Mouse (Mus musculus): Measurements from ENCODE around the gene Olfr31. TPM values are rescaled to one million over a fixed set of nuclear protein-coding genes. Genes with fewer than 3 reads are reported as not detected.

The Olfr31 gene
- total RNA-seq (2021): not detected
- long read RNA-seq: 0 reads

- DNase-seq (ENCODE audit: low spot score in 2 of 2): no peak
These were observed at the start of gene Olfr31 for GRCm38 (mm10) chr14:14322528-14322927. TSS of gene Olfr31 (plus strand) at chr14:14322828.

GRCm38 (mm10) chr14:14294426-14294825, 28.2 kb upstream of the Olfr31 start:
- peak in 1 of 2 experiments; percentile 18 for DNase-seq (ENCODE audit: low spot score in 2 of 2)

- DNase-seq (ENCODE audit: low spot score in 2 of 2): no peak
These were observed 13.7 kb upstream of the Olfr31 start for GRCm38 (mm10) chr14:14308938-14309337.

GRCm38 (mm10) chr14:14309416-14309815, 13.2 kb upstream of the Olfr31 start:
- DNase-seq (ENCODE audit: low spot score in 2 of 2): no peak

- peak; percentile 69 to 83 for DNase-seq (ENCODE audit: low spot score in 2 of 2)
These were observed 22.7 kb downstream of the Olfr31 start for GRCm38 (mm10) chr14:14345113-14345871.

- peak; percentile 65 to 77 for DNase-seq (ENCODE audit: low spot score in 2 of 2)
These were observed 23.6 kb downstream of the Olfr31 start, which contains the start of gene Il3ra for GRCm38 (mm10) chr14:14345948-14346812. TSS of gene Il3ra (plus strand) at chr14:14346275.

- DNase-seq (ENCODE audit: low spot score in 2 of 2): peak in 1 of 2 experiments; percentile 2
These were observed 24.1 kb downstream of the Olfr31 start for GRCm38 (mm10) chr14:14346813-14347100.

- peak; percentile 35 to 41 for DNase-seq (ENCODE audit: low spot score in 2 of 2)
These were observed 24.7 kb downstream of the Olfr31 start for GRCm38 (mm10) chr14:14347151-14347835.

GRCm38 (mm10) chr14:14347836-14348621, 25.4 kb downstream of the Olfr31 start:
- peak; percentile 39 to 60 for DNase-seq (ENCODE audit: low spot score in 2 of 2)

GRCm38 (mm10) chr14:14348674-14349401, 26.2 kb downstream of the Olfr31 start:
- peak in 1 of 2 experiments; percentile 3 for DNase-seq (ENCODE audit: low spot score in 2 of 2)

- DNase-seq (ENCODE audit: low spot score in 2 of 2): peak in 1 of 2 experiments; percentile 2
These were observed 27.0 kb downstream of the Olfr31 start for GRCm38 (mm10) chr14:14349485-14350262.

GRCm38 (mm10) chr14:14350263-14351147, 27.9 kb downstream of the Olfr31 start:
- DNase-seq (ENCODE audit: low spot score in 2 of 2): no peak

GRCm38 (mm10) chr14:14351148-14351455, 28.5 kb downstream of the Olfr31 start:
- no peak for DNase-seq (ENCODE audit: low spot score in 2 of 2)

GRCm38 (mm10) chr14:14351721-14352590, 29.3 kb downstream of the Olfr31 start:
- peak; percentile 5 to 24 for DNase-seq (ENCODE audit: low spot score in 2 of 2)

GRCm38 (mm10) chr14:14352606-14353005, 30.0 kb downstream of the Olfr31 start:
- no peak for DNase-seq (ENCODE audit: low spot score in 2 of 2)

- no peak for DNase-seq (ENCODE audit: low spot score in 2 of 2)
These were observed 30.6 kb downstream of the Olfr31 start for GRCm38 (mm10) chr14:14353081-14353732.
